Mouse (Mus musculus): ENCODE data around the gene Ints6.
A peak's percentile ranks its signal among the peaks of the same experiment; 100 is the strongest.

Ints6 gene

DNA sequence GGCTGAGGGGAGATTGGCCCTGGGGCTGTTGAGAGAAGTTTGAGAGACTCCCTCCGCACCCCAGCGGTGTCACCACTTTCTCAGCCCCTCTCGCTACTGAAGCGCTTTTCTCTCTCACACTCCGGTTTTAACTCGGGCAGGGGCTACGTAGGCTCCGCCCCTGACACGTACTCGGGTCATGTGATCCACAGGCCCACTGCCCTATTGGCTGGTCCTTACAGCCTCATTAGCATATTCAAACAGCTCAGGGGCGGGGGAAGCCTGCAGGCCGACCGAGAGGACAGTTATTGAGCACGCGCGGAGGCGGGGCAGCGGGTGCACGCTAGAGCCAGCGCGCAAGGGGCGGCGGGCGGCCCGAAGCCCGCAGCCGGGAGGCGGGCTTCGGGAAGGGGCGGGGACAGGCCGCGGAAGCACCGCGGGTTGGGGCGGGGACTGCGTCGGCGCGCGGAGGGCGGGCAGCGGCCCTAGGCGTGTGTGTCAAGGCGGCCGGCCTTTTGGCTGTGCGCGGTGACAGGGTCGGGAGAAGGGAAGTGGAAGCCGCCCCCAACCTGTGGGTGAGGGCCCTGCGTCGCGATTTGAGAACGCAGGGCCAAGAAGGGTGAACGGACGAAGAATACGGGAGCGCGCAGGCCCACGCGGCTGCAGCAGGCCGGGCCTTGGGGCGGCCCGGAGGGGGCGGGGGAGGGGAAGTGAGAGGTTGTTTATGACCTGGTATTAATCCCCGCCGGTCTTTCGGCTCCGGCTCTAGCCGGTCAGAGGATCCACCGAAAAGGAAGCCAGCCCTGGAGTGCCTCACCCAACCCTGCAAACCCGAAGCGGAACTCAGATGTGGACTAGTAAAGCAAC is at the start of gene Ints6:
Gene Ints6, minus strand, starts transcription at position 134 of the 846 bp plus-strand sequence.
- peak; percentile 98 to 100 for DNase-seq (ENCODE audit: low spot score in 2 of 2)

DNA sequence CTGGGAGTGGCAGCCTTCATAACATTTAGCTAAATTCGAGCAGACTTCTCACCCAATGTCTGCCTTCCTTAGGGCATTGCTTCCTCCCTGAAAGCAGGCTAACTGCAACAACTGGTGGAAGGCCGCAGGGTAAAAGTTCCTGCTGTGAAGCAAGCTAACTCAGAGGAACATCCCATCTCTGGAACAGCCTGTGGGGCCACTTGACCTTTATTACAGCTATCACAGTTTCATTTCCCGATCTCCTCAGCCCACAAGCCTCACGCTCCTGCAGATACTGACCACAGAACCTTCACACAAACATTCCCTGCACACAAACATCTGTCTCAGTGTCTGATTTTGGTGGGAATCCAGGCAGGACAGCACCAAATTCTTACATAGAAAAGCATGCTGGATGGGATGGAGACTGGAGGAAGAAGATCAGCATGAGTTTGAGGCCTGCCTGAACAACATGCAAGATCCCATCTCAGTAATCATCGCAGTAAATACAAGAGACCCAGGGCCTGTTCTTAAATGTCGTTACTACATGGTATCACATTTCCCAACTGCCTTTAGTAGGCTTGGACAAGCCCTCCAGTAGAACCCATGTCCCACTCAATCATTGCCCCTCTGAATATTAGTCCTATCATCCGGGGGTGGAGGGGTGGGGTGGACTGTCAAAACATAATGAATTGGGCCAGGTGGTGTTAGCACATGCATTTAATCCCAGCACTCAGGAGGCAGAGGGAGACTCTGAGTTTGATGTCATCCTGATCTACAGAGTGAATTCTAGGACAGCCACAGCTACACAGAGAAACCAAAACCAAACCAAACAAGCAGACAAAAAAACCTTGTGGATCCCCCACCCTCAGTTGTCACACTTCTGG is 47.9 kb upstream of the Ints6 start:
- DNase-seq (ENCODE audit: low spot score in 2 of 2) = no peak

DNA sequence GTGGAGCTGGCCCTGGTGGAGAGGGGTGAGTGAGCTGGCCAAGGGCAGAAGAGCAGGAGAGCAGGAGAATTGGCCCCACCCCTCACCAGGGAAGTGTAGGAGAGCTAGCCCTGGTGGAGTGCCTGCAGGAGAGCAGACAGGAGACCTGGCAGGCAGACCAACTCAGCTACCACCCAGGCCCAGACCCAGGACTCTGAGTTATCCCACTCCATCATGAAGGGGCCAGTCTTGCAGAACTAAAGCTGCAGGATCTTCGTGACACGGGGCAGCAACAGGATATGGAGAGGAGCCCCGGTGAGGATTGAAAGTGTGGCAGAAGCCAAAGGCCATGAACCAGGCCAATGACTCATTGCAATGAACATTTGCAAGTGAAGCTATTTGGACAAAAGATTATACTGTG is 46.0 kb upstream of the Ints6 start:
- DNase-seq (ENCODE audit: low spot score in 2 of 2) = no peak

DNA sequence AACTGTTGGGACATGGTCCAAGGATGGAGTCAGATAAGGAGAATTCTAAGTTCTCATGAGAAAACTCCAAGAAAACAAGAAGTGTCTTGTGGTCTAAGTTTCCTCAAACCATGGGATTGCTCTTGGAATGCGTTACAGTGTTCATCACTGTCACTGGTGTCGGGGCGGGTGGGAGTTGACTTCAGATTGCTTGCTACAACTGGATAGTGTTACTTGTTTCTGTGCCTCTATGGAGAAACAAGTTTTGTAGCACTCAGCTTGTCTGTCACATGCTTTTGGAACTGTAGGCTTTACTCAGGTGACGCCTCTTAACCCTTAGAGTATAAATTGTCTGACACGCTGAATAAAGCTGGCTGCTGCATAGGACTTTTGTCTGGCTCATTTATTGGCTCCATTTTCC is 42.2 kb upstream of the Ints6 start:
- no peak for DNase-seq (ENCODE audit: low spot score in 2 of 2)

DNA sequence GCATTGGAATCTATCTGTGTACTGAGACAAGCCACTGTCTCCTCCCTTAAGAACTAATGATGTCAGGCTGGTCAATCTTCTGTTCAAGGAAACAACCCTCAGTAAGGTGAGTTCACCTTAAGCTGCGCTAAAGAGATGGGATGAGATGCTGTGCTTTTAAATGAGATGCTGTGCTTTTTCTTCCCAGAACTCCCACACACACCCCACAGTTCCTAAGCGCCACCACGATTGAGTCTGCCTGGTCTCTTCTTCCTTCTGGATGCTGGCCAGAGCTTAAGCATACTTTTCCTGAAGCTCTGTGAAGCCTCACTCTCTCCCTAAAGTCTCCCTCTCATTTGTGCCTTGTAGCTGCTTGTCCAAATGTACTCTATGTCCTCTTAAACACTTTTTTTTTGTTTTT is 39.8 kb upstream of the Ints6 start:
- DNase-seq (ENCODE audit: low spot score in 2 of 2) = no peak

DNA sequence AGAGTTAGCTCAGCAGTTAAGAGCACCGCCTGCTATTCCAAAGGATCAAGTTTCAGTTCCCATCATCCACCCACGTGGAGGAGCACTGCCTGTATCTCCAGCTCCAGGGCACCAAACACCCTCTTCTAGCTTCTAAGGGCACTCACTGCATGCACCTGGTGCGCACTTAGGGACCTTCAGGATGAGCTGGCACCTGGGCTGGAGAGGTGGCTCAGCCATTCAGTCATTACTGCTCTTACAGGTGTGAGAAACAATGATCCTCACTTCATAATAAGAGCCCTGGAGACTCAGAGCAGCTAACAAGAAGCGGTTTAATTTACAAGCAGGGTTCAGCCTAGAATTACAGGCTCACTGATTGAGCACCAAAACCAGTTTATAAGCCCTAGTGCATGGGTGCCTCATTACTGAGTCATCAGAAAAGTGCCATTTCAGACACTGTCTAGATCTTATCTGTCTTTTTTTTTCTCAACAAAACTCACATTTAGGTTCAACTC is 37.7 kb upstream of the Ints6 start:
- no peak for DNase-seq (ENCODE audit: low spot score in 2 of 2)

DNA sequence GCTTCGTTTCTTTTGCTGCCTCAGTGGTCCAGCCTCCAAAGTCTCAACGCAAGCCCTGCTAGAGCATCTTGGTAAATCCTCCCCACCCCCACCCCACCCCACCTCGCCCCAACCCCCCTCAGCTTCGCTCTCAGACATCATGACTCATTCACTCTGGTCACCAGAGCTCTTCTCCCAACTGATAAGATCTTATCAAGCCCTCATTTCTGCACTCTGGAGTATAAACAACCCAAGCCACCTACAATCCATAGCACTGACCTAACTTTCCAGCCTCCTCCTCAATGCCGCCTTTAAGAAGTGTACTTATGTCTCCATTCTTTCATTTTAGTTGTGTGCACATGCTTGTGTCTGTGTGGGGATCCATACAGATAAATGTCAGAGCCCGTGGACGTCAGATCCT is 34.8 kb upstream of the Ints6 start:
- no peak for DNase-seq (ENCODE audit: low spot score in 2 of 2)

DNA sequence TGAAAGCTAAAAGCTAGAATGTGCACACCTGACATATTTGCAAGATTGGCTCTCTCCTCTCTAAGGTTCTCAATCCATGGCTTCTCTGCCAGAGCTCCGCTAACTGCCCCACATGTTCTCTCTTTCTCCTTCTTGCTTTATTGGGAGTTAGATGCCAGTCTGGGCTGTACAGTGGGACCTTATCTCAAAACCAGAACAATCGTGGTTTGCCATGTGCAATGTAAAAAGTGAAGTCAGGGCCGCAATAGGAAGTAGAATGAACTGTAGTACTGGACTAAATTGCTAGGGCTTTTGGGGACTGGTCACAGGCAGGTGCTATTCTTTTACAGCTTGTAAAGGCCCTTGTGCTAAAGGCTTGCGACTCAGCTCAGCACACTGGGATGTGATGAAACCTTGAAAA is 28.3 kb upstream of the Ints6 start:
- no peak for DNase-seq (ENCODE audit: low spot score in 2 of 2)

DNA sequence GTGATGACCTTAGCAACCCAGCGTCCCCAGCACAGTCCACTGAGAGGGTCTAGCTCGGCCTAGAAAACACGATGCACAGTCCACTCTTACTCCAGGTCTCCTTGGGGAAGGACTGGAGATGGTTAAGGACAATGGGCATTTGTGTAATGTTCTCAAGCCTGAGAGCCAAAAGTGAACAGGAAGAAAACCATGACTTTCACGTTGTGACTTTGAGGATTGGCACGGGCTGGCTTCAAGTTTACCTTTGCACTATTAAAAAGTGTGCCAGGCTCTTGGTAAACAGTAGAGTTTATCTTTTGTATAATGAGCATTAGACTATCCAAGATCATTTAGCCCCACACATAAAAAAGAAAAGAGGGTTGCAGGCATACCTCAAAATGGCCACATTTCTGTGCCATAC is 22.0 kb upstream of the Ints6 start:
- DNase-seq (ENCODE audit: low spot score in 2 of 2) = no peak

DNA sequence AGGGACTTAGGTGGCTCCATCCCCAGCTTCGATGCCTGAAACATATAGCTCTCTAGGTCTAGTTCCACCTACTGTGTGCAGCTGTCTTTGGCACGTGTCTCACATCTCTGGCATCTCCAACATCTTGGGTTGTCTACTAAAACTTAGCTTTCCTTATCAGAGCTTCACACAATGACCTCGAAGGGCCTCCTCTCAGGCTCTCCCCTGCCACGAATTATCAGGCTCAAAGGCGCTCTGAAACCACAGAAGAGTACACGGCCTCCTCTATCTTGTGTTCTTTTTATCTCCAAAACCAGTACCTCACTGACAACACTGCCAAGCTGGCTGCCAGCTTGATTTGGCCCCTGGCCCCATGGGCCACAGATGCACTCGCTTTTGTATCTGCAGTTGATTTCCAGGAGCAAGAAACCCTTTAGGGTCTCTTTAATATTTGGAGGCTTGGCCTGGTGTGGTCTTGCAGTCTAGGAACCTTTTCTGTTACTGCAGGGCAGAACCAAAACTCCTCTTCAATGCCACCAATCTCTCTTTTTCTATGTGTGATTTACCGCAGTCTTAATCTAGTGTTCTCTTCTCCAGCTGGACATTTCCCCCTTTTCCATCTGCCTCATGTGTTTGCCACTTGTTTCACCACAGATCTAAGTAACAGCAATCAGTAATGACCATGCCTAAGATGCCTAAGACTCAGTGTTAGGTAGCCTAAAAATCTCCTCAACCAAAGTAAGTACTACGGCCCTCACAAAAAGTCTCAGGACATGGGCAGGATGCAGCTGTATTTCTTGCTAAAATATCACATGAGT is 19.7 kb upstream of the Ints6 start:
- DNase-seq (ENCODE audit: low spot score in 2 of 2) = no peak

DNA sequence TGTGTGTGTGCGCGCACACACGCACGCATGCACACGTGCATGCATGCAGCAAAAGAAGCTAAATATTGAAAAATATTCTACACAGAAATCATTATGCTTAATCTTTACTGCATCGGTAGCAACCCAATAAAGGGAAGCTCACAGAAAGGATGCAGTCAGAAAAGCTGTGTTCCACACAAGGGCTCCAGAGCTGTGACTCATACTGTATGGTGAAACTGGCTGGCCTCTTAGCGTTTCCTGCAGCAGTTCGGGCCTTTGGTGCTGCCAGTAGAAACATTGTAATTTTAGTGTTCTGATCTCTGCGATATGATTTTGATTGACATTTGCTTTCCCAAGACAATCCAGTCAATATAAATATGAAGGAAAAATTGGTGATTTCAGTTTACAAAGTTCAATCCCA is 17.1 kb upstream of the Ints6 start:
- DNase-seq (ENCODE audit: low spot score in 2 of 2) = no peak

DNA sequence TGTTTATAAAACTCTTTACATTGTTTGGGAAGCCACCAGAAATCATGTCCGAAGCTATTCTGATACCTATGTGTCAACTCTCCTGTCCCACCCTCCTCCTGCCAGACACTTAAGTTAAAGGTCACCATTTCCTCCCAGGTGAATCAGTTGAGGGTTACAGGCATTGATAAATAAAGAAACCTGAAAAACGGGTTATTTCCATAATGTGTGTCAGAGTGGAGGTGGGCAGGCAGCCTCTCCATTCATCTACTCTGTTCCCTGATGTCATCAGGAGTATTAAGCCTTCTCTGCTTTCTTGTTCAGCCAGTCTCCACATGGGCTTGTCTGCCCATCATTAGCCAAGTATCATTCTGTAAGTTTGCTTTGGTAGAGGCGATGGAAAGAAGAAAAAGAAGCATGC is 14.1 kb upstream of the Ints6 start:
- DNase-seq (ENCODE audit: low spot score in 2 of 2) = no peak

DNA sequence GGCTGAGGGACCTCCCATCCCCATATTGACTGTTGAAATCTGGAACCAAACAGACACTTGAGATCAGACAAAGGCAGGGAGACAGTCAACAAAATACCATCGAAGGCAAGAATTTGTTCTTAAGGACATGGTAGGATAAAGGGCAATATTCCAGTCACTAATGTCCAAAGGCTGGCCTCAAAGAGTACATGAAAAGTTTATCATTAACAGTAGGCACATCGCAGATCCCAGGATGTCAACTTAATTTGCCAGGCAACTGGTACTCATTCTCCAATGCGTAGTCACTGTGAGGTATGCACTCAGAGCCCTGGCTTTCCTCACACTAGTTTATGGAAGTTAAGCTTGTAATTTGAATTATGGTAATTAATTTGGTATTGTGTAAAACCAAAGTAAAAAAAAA is 13.3 kb upstream of the Ints6 start:
- DNase-seq (ENCODE audit: low spot score in 2 of 2) = no peak

DNA sequence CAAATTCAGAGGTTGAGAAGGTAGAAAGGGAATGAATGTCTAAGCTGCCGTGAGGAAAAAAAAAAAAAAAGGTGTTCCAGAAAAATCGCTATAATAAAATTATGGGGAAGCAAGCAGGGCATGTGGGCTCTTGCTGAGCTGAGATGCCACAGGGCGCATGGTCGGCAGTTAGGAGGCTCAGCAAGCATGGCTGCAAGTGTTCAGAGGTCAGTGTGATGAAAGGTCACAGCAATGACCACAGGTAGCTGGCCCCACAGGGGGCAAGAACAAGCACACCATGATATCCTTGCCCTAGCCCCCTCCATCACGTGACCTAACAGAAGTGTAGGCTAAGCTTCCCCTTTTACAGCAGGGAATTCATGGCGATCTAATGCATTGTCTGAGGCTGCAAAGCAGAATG is 12.8 kb upstream of the Ints6 start:
- no peak for DNase-seq (ENCODE audit: low spot score in 2 of 2)

DNA sequence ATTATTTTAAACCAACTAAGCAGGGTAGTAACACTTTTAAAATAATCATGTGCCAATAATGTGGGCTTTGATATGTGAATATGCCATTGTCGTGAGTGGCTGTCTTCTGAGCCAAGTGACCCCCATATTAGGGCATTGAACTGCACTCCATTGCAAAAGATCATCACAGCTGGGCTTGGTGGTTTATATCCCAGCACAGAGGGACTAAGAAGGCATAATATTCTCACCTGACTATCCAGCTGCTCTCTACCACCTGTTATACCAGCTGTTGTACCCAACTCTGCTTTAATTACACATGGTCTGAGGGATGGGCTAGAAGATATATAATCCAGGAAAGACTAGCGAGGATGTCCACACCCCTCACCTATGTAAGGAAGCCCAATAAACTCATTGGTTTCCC is 4.4 kb upstream of the Ints6 start:
- no peak for DNase-seq (ENCODE audit: low spot score in 2 of 2)

DNA sequence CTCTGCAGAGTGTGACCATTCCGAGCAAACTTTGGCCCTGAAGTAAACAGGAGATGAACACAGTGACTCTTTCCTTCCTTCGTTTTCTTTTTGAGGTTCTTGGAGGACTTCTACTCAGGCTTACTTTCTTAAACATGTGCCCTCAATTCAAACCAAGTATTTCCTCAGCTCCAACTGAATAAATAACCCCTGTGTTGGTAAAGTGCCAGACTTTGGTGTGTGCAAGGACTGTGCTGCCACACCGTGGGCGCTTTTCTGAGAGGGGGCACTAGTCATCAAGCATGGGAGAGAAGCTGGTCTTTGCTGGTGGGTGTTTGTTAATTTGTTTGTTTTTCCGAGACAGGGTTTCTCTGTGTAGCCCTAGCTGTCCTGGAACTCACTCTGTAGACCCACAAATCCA is 3.4 kb upstream of the Ints6 start:
- DNase-seq (ENCODE audit: low spot score in 2 of 2) = no peak

DNA sequence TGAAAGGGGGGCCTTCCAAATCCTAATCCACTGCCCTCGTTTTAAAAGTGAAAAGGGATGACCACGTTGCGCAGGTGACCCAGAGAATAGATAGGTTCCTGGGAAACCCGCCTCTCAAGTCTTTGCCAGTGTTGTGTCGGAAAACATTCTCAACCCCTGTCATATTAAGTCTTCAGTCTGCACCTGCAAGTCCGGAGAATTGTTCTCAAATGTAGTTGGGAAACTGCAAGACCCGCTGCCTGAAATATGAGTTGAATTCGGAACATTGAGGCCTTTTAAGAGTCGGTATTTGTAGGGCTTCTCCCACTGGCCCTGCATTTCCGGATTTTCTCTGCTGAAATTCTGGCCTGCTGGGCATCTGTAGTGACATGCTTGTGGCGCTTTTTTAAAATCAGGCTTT is 974 bp upstream of the Ints6 start:
- DNase-seq (ENCODE audit: low spot score in 2 of 2) = peak; percentile 18 to 24

DNA sequence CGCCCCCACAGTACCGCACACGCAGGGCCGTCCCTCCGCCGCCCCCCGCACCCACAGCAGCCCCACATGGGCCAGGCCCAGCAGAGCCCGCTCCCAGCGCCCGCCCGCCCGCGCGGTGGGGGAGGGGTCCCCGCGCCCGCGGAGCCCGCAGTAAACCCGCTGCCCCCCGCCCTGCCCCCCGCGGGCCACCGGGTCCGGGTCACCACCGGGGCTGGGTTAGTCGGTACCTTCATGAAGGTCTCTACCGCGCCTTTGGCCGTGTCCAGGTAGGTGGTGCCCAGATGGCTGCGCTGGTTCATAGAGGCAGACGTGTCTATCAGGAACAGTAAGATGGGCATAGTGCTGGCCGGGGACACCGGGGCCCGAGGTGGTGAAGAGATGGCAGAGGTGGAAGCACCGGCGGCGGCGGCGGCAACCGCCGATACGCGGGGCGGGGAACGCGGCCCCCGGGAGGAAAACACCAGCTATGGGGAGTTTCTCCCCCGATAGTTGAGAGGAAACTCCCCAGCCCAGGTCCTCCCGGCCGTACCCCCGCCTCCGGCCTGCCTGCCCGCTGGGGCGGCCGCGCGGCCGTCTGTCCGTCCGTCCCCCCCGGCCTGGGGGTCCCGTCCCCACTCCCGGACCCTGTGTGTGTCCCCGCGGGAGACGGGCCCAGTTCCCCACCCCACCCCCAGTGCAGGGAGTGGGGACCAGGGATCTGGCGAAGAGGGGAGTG is 491 bp downstream of the Ints6 start:
- DNase-seq (ENCODE audit: low spot score in 2 of 2) = peak; percentile 67 to 71

DNA sequence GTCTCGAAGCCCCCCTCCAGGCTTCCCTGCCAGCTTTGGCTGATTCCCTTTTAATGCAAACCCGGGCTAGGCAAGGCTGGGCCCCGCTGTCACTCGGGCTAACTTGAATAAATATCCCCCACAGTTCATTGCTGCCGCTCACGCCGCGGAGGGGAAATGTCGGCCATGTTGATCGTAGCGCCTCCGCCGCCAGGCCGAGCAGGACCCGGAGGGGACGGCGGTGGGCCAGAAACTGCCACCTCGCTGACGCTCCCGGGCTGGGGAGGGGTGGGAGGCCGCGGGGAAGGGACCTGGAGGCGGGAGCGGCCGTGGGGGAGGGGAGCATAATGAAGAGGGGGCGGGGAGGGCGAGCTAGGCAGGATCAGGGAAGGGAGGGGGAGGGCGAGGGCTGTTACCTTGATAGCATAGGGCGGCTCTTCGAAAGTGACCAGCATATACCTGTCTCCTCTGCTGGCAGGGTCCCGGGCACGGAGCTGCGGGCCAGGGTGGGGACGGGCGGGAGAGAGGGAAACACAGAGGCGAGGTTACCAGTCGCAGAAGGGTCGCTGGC is 1.1 kb downstream of the Ints6 start:
- peak; percentile 46 to 70 for DNase-seq (ENCODE audit: low spot score in 2 of 2)

DNA sequence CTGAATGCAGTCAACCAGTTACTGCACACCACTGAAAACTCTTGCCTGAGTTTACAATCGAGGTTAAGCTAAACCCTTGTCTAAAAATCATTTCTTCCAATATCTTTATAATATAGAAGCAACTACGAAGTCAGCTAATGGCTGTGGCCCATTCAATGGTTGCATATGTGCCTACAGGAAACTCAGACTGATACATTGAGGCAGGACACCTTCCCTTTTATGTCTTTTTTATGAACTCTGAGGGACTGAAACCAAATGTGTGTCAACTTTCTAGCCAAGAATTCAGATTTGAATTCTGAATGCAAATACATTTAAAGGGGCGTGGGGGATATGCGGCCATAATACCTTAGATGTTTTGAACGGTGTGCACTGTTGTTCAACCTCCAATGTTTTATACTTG is 2.3 kb downstream of the Ints6 start:
- DNase-seq (ENCODE audit: low spot score in 2 of 2) = no peak

DNA sequence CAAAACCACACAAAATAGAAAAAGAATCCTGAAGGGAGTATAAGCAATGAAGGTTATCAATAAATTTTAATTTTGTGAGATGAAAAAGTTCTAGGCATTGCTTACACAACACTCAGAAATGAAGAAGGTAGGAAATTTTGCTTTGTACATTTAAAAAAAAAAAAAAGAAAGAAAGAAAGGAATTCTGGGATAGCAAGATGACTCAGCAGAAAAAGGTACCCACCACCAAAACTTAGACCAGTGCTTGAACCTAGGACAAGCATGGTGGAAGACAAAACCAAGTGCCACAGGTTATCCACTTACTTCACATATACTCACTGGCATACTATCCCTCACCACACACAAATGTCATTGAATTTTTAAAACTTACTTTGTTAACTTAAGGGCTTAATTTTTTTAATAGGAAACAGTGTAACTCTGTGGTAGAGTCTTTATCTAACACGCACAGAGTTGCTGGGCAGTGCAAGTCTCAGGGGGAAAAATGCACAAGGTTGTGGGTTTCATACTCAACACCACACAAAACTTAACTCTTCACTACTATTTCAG is 5.8 kb downstream of the Ints6 start:
- DNase-seq (ENCODE audit: low spot score in 2 of 2) = no peak

All from frontal cortex, postnatal 10 days (tissue).